Mouse (Mus musculus) embryonic facial prominence, embryonic 11.5 days (tissue): Measurements from ENCODE around the gene Litaf. TPM values are rescaled to one million over a fixed set of nuclear protein-coding genes. Genes with fewer than 3 reads are reported as not detected.
"Not testable (repeated sequence)": the region's sequence is repeated elsewhere in the genome, so short reads cannot be mapped to it uniquely, and the experiment has no call there.

ENCODE experiments used
- ATAC-seq: fragments of 200-750 bp; cut with Nextera tagmentation; replicated peaks from 2 replicates; pipeline ENCODE4 v1.8.0; 2017; ENCODE audit warnings: low read depth; ENCODE audit not compliant: insufficient number of reproducible peaks, low FRiP score, low TSS enrichment
- DNase-seq: peaks from one replicate; pipeline ENCODE4 v3.0.0-alpha.2; 2015; ENCODE audit warnings: low spot score
- H3K27ac ChIP-seq: fragments of 300-500 bp; sonication (generic); replicated peaks from 2 replicates; pipeline ENCODE4 v1.5.1; 2014; ENCODE audit warnings: mild to moderate bottlenecking, low read depth, low read length, control low read depth
- H3K27me3 ChIP-seq: fragments of 300-500 bp; sonication (generic); 2 replicates; pipeline ENCODE4 v1.6.1; 2014; ENCODE audit warnings: mild to moderate bottlenecking, low read length, moderate library complexity, mixed read lengths; ENCODE audit not compliant: control insufficient read depth, insufficient read depth
- H3K36me3 ChIP-seq: fragments of 300-500 bp; sonication (generic); replicated peaks from 2 replicates; pipeline ENCODE4 v1.6.1; 2014; ENCODE audit warnings: low read depth, mild to moderate bottlenecking, low read length, moderate library complexity, mixed read lengths; ENCODE audit not compliant: control insufficient read depth, insufficient read depth
- H3K4me1 ChIP-seq: fragments of 300-500 bp; sonication (generic); 2 replicates; pipeline ENCODE4 v1.6.1; 2014; ENCODE audit warnings: low read length, mixed read lengths; ENCODE audit not compliant: control insufficient read depth, insufficient read depth
- H3K4me2 ChIP-seq: fragments of 300-500 bp; sonication (generic); 2 replicates; pipeline ENCODE4 v1.6.1; 2014; ENCODE audit warnings: low read depth, mild to moderate bottlenecking, control low read depth, low read length, moderate library complexity
- H3K4me3 ChIP-seq: fragments of 300-500 bp; sonication (generic); 2 replicates; pipeline ENCODE4 v1.5.1; 2014; ENCODE audit warnings: low read depth, low read length, control low read depth
- H3K9ac ChIP-seq: fragments of 300-500 bp; sonication (generic); replicated peaks from 2 replicates; pipeline ENCODE4 v1.6.1; 2014; ENCODE audit warnings: mild to moderate bottlenecking, control low read depth, low read length
- H3K9me3 ChIP-seq: fragments of 300-500 bp; sonication (generic); replicated peaks from 2 replicates; pipeline ENCODE4 v1.6.1; 2016; ENCODE audit warnings: mild to moderate bottlenecking, low read length, inconsistent platforms, mixed read lengths; ENCODE audit not compliant: control insufficient read depth
- WGBS: fragments of 180-500 bp; shearing (Covaris S2); extraction: QIAGEN DNeasy Blood & Tissue Kit; methylation state at CpG from one replicate; pipeline ENCODE4 v1.1.7; 2014; 5-methylcytosine and 5-hydroxymethylcytosine counted together
- polyA plus RNA-seq: library from polyadenylated mRNA; unstranded; fragments of >200 nt; fragmentation: Nextera tagmentation; extraction: Ambion mirVana; gene quantifications from 2 replicates; pipeline ENCODE4 v1.2.1, GENCODE M21; 2014

Litaf gene
- polyA plus RNA-seq, 1 experiment from 2014 or later = 92.5 TPM

GRCm38 (mm10) chr16:11016353-11016752 is 49.6 kb downstream of the Litaf start:
- Histone ChIP-seq H3K27me3 (no peaks in the 10 kb centered on the region), H3K27ac (no peak overlapping the region), H3K36me3 (no peaks in the 10 kb centered on the region), H3K4me3 (no peak overlapping the region), H3K4me2 (no peak overlapping the region), H3K9me3 (no peaks in the 10 kb centered on the region), H3K4me1 (no peaks in the 10 kb centered on the region), H3K9ac (no peak overlapping the region)
- ATAC-seq (no peak), DNase-seq (no peak)
- WGBS = 88% methylated on average over 4 of the region's 4 CpGs

GRCm38 (mm10) chr16:11014407-11014806 is 51.5 kb downstream of the Litaf start:
- no peaks in the 10 kb centered on the region for H3K9me3 ChIP-seq
- no peak overlapping the region for H3K27ac ChIP-seq
- no peak overlapping the region for H3K9ac ChIP-seq
- WGBS = 84% methylated on average over 3 of the region's 3 CpGs
- no peak overlapping the region for H3K4me2 ChIP-seq
- no peak overlapping the region for H3K4me3 ChIP-seq
- H3K36me3 ChIP-seq = no peaks in the 10 kb centered on the region
- ATAC-seq = no peak
- no peak for DNase-seq
- H3K27me3 ChIP-seq = no peaks in the 10 kb centered on the region
- no peaks in the 10 kb centered on the region for H3K4me1 ChIP-seq

- not testable (repeated sequence) for H3K27ac ChIP-seq, DNase-seq, H3K4me3 ChIP-seq, H3K4me2 ChIP-seq, H3K4me1 ChIP-seq, ATAC-seq, H3K36me3 ChIP-seq, H3K9ac ChIP-seq, H3K9me3 ChIP-seq, H3K27me3 ChIP-seq
- 91% methylated on average over 9 of the region's 19 CpGs for WGBS
These were observed 52.4 kb downstream of the Litaf start for GRCm38 (mm10) chr16:11013464-11014147.

GRCm38 (mm10) chr16:11012571-11013463 is 53.1 kb downstream of the Litaf start:
- Histone ChIP-seq H3K4me1 (no peaks in the 10 kb centered on the region; the same call in 1 of the 2 replicates), H3K9ac (no peak overlapping the region), H3K4me3 (no peak overlapping the region), H3K27ac (no peak overlapping the region), H3K27me3 (no peaks in the 10 kb centered on the region), H3K9me3 (no peaks in the 10 kb centered on the region), H3K36me3 (no peaks in the 10 kb centered on the region), H3K4me2 (no peak overlapping the region)
- WGBS = 59% methylated on average over 11 of the region's 11 CpGs
- ATAC-seq = no peak
- peak; percentile 44 for DNase-seq

- H3K4me1 ChIP-seq = no peaks in the 10 kb centered on the region; the same call in 1 of the 2 replicates
- H3K36me3 ChIP-seq = no peaks in the 10 kb centered on the region
- peak overlapping the region; percentile 35; the same call in 1 of the 2 replicates for H3K27ac ChIP-seq
- ATAC-seq (no peak), DNase-seq (no peak)
- WGBS = 85% methylated on average over 4 of the region's 4 CpGs
- H3K9ac ChIP-seq = no peak overlapping the region
- no peak overlapping the region for H3K4me2 ChIP-seq
- no peaks in the 10 kb centered on the region for H3K9me3 ChIP-seq
- H3K27me3 ChIP-seq = no peaks in the 10 kb centered on the region
- H3K4me3 ChIP-seq = no peak overlapping the region
These were observed 54.0 kb downstream of the Litaf start for GRCm38 (mm10) chr16:11011939-11012338.

- DNase-seq (no peak), ATAC-seq (no peak)
- WGBS = 51% methylated on average over 2 of the region's 2 CpGs
- no peaks in the 10 kb centered on the region for H3K36me3 ChIP-seq
- no peaks in the 10 kb centered on the region for H3K27me3 ChIP-seq
- H3K9ac ChIP-seq = no peak overlapping the region
- no peak overlapping the region for H3K4me3 ChIP-seq
- H3K4me1 ChIP-seq = no peaks in the 10 kb centered on the region; the same call in 1 of the 2 replicates
- no peaks in the 10 kb centered on the region for H3K9me3 ChIP-seq
- no peak overlapping the region for H3K27ac ChIP-seq
- H3K4me2 ChIP-seq = no peak overlapping the region
These were observed 54.8 kb downstream of the Litaf start for GRCm38 (mm10) chr16:11011206-11011605.

GRCm38 (mm10) chr16:11010270-11010669 is 55.7 kb downstream of the Litaf start:
- Histone ChIP-seq H3K9me3 (no peaks in the 10 kb centered on the region), H3K36me3 (no peaks in the 10 kb centered on the region), H3K4me2 (no peak overlapping the region), H3K4me1 (no peaks in the 10 kb centered on the region; the same call in 1 of the 2 replicates), H3K27ac (no peak overlapping the region), H3K9ac (no peak overlapping the region), H3K4me3 (no peak overlapping the region), H3K27me3 (no peaks in the 10 kb centered on the region)
- WGBS = 91% methylated on average over 4 of the region's 4 CpGs
- DNase-seq (no peak), ATAC-seq (no peak)
